Mouse (Mus musculus) midbrain, embryonic 10.5 days (tissue): ENCODE measurements around the gene Osbp. TPM values are rescaled to one million over a fixed set of nuclear protein-coding genes. Genes with fewer than 3 reads are reported as not detected.

Experiments
- DNase-seq: peaks from one replicate; pipeline ENCODE4 v3.0.0-alpha.2; 2017; ENCODE audit warnings: low spot score
- H3K27ac ChIP-seq: fragments of 300-500 bp; sonication (generic); replicated peaks from 2 replicates; pipeline ENCODE4 v1.5.1; 2016; ENCODE audit warnings: mild to moderate bottlenecking
- H3K27me3 ChIP-seq: fragments of 300-500 bp; sonication (generic); 2 replicates; pipeline ENCODE4 v1.6.1; 2016; ENCODE audit warnings: low read depth, mild to moderate bottlenecking; ENCODE audit not compliant: poor library complexity, severe bottlenecking
- H3K36me3 ChIP-seq: fragments of 300-500 bp; sonication (generic); 2 replicates; pipeline ENCODE4 v1.6.1; 2016; ENCODE audit warnings: mild to moderate bottlenecking, moderate library complexity
- H3K4me1 ChIP-seq: fragments of 300-500 bp; sonication (generic); 2 replicates; pipeline ENCODE4 v1.6.1; 2016
- H3K4me3 ChIP-seq: fragments of 300-500 bp; sonication (generic); 2 replicates; pipeline ENCODE4 v1.5.1; 2016; ENCODE audit warnings: mild to moderate bottlenecking, moderate library complexity
- H3K9me3 ChIP-seq: fragments of 300-500 bp; sonication (generic); replicated peaks from 2 replicates; pipeline ENCODE4 v1.6.1; 2016; ENCODE audit warnings: mild to moderate bottlenecking
- WGBS: fragments of 180-500 bp; shearing (Covaris S2); methylation state at CpG from one replicate; pipeline ENCODE4 v1.1.7; 2016; 5-methylcytosine and 5-hydroxymethylcytosine counted together
- polyA plus RNA-seq: library from polyadenylated mRNA; unstranded; fragments of >200 nt; fragmentation: Nextera tagmentation; extraction: Ambion mirVana; gene quantifications from 2 replicates; pipeline ENCODE4 v1.2.1, GENCODE M21; 2016

The Osbp gene
- polyA plus RNA-seq, 1 experiment from 2014 or later = 2.7 TPM

GRCm38 (mm10) chr19:12008410-12009380 is 43.0 kb downstream of the Osbp start:
- 19% methylated on average over 17 of the region's 17 CpGs for WGBS
- peak overlapping the region; percentile 67 for H3K4me3 ChIP-seq

DNA sequence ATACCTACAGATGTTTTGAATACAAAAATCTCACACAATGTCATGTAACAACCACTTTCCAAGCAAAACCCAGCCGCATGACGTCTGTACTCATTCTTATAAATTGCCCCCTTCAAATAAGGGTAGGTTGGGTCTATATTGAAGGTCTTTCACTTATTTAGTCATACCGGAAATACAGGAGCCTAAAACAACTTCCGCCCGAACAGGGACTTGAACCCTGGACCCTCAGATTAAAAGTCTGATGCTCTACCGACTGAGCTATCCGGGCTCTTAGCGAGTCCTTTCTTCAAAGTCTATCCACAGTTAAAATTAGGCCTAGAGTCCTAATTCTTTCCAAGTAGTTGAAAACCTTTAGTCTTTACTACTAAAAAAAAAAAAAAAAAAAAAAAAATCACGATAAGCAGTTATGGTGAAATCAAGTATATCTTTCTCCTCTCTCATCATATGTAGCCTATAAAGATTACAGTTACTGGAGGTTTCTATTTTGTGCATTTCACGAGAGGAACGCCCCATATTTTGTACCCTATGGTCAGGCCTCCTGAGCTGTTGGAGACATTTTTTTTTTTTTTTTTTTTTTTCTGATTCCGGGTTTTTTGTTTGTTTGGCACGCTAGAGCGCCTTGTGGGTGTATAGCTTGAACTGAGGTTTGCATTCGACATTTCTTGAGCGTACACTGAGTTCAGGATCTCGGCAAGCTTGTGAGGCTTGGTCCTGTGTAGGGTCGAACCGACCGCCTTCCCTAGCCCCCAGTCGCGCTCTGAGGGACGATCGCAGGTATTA is 44.0 kb downstream of the Osbp start:
- whole genome bisulfite sequencing = under 1% methylated on average over 24 of the region's 24 CpGs
- Histone ChIP-seq H3K36me3 (no peaks in the 10 kb centered on the region), H3K4me1 (peaks cover 31% of the 10 kb centered on the region), H3K27me3 (no peaks in the 10 kb centered on the region; the same call in 1 of the 2 replicates), H3K4me3 (peak overlapping the region; percentile 66), H3K9me3 (no peaks in the 10 kb centered on the region), H3K27ac (peak overlapping the region; percentile 93)
- peak; percentile 75 for DNase-seq

More at GRCm38 (mm10) chr19:12008410-12009380, 43.0 kb downstream of the Osbp start:
- Histone ChIP-seq H3K27me3 (no peaks in the 10 kb centered on the region; the same call in 1 of the 2 replicates), H3K4me1 (peaks cover 34% of the 10 kb centered on the region), H3K9me3 (no peaks in the 10 kb centered on the region), H3K27ac (no peak overlapping the region), H3K36me3 (no peaks in the 10 kb centered on the region)
- peak; percentile 30 for DNase-seq

GRCm38 (mm10) chr19:12010281-12010771 is 44.6 kb downstream of the Osbp start:
- Histone ChIP-seq H3K27me3 (no peaks in the 10 kb centered on the region; the same call in 1 of the 2 replicates), H3K4me3 (peak overlapping the region; percentile 66), H3K9me3 (no peaks in the 10 kb centered on the region), H3K36me3 (no peaks in the 10 kb centered on the region), H3K4me1 (peaks cover 26% of the 10 kb centered on the region), H3K27ac (peak overlapping the region; percentile 93)
- DNase-seq = peak; percentile 87
- WGBS = under 1% methylated on average over 24 of the region's 24 CpGs

- Histone ChIP-seq H3K4me1 (peaks cover 26% of the 10 kb centered on the region), H3K27ac (peak overlapping the region; percentile 93), H3K4me3 (peak overlapping the region; percentile 66), H3K27me3 (no peaks in the 10 kb centered on the region; the same call in 1 of the 2 replicates), H3K9me3 (no peaks in the 10 kb centered on the region), H3K36me3 (no peaks in the 10 kb centered on the region)
- WGBS = under 1% methylated on average over 26 of the region's 26 CpGs
- peak; percentile 71 for DNase-seq
Measured at GRCm38 (mm10) chr19:12010916-12011559, 45.3 kb downstream of the Osbp start.

DNA sequence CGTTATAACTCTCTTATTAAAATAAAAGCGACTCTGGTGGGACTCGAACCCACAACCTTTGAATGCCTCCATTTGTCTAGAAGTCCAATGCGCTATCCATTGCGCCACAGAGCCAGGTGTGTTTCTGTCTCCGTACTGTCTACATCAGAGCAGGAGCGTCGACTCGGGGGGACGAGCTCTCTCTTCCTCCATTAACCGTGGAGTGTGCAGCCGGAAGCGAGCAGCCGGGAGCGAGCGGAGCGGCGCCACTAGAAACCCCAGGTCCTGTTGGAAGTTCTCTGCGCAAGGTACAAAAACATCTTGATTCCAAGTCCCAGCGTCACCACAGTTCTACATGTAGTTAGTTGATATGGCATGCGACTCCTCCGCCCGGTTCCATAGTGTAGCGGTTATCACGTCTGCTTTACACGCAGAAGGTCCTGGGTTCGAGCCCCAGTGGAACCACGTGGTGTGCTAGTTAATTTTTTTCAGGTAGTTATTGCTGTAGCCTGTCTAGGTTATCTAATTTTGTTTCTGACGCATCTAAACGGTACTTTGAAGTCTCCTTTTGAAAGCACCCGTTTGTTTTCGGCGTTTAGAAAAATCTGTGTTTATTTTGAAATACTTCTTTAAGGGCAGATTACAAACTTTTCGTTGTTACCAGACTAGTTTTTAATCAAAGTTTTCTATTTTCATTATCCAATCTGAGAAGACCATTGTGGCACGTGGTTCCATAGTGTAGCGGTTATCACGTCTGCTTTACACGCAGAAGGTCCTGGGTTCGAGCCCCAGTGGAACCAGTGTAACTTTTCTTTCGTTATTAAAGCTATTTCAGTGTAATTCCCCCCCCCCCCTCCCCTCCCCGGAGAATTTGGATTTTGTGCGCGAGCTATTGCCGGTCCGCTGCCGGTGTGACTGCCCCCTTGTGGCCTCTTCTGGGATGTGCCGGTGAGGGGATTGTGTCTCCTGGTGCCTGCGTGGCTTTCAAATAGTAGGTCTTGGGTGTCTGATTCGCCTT is 46.1 kb downstream of the Osbp start:
- peak overlapping the region; percentile 93 for H3K27ac ChIP-seq
- no peaks in the 10 kb centered on the region for H3K36me3 ChIP-seq
- no peaks in the 10 kb centered on the region for H3K9me3 ChIP-seq
- peak; percentile 94 for DNase-seq
- H3K27me3 ChIP-seq = no peaks in the 10 kb centered on the region; the same call in 1 of the 2 replicates
- peak overlapping the region; percentile 66 for H3K4me3 ChIP-seq
- peaks cover 22% of the 10 kb centered on the region for H3K4me1 ChIP-seq
- WGBS = under 1% methylated on average over 49 of the region's 49 CpGs

- Histone ChIP-seq H3K27me3 (no peaks in the 10 kb centered on the region), H3K4me3 (peak overlapping the region; percentile 66), H3K36me3 (no peaks in the 10 kb centered on the region), H3K9me3 (no peaks in the 10 kb centered on the region), H3K27ac (peak overlapping the region; percentile 77), H3K4me1 (peaks cover 14% of the 10 kb centered on the region)
- 1% methylated on average over 10 of the region's 10 CpGs for WGBS
- DNase-seq = no peak
Measured at GRCm38 (mm10) chr19:12012615-12013014, 46.9 kb downstream of the Osbp start.

- no peaks in the 10 kb centered on the region for H3K9me3 ChIP-seq
- peak; percentile 45 for DNase-seq
- H3K27ac ChIP-seq = peak overlapping the region; percentile 77
- peak overlapping the region; percentile 66 for H3K4me3 ChIP-seq
- no peaks in the 10 kb centered on the region for H3K36me3 ChIP-seq
- WGBS = 1% methylated on average over 12 of the region's 12 CpGs
- H3K27me3 ChIP-seq = no peaks in the 10 kb centered on the region
- H3K4me1 ChIP-seq = peaks cover 9% of the 10 kb centered on the region; the same call in 1 of the 2 replicates
Measured at GRCm38 (mm10) chr19:12013228-12013627, 47.5 kb downstream of the Osbp start.

DNA sequence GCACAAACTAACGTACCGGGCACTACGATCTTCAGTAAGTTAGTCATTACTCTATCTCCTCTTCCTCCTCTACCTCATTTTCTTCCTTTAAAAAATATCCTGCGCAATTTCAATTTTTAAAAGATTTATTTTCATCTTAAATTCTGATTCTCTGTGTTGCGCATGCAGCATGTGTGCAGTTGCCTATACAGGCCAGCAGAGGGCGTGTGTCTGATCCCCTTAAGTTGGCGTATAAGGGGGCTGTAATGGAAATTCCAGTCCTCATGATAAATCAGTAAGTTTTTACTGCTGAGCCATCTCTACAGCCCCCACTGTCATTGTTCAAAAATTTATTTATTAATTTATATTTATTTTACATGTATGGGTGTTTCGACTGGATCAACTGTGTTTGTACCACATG is 50.0 kb downstream of the Osbp start:
- WGBS = 72% methylated on average over 8 of the region's 8 CpGs
- DNase-seq = no peak
- no peaks in the 10 kb centered on the region for H3K27me3 ChIP-seq
- H3K4me3 ChIP-seq = no peak overlapping the region
- H3K9me3 ChIP-seq = no peaks in the 10 kb centered on the region
- no peak overlapping the region for H3K27ac ChIP-seq
- H3K4me1 ChIP-seq = peaks cover 9% of the 10 kb centered on the region
- no peaks in the 10 kb centered on the region for H3K36me3 ChIP-seq

- no peak overlapping the region for H3K4me3 ChIP-seq
- peaks cover 9% of the 10 kb centered on the region for H3K4me1 ChIP-seq
- no peak overlapping the region for H3K27ac ChIP-seq
- 67% methylated on average over 4 of the region's 4 CpGs for WGBS
- H3K27me3 ChIP-seq = no peaks in the 10 kb centered on the region
- no peaks in the 10 kb centered on the region for H3K36me3 ChIP-seq
- DNase-seq = no peak
- no peaks in the 10 kb centered on the region for H3K9me3 ChIP-seq
Measured at GRCm38 (mm10) chr19:12016192-12016591, 50.5 kb downstream of the Osbp start.

- no peaks in the 10 kb centered on the region for H3K9me3 ChIP-seq
- DNase-seq = no peak
- WGBS = 85% methylated on average over 4 of the region's 4 CpGs
- H3K36me3 ChIP-seq = no peaks in the 10 kb centered on the region
- no peak overlapping the region for H3K27ac ChIP-seq
- peaks cover 2% of the 10 kb centered on the region for H3K4me1 ChIP-seq
- no peaks in the 10 kb centered on the region for H3K27me3 ChIP-seq
- no peak overlapping the region for H3K4me3 ChIP-seq
Measured at GRCm38 (mm10) chr19:12024149-12024548, 58.4 kb downstream of the Osbp start.

DNA sequence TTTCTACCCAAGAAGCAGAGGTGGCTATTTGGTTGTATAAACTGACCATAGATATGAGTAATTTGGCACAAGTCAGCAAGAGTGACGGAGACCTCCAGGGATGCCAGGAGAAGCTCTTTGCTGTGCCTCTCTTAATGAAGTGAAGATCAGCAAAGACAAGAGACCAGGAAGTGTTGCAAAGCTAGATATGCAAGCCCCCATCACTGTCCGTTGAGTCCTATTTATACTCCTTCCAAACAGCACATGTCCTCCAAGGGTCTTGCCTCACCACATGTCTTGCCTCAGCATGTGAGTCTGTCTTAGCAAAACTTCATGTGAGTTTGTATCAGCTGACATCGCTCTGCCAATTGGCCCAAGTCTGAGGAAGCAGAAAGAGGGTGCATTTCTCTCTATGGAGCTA is 59.6 kb downstream of the Osbp start:
- Histone ChIP-seq H3K9me3 (no peaks in the 10 kb centered on the region), H3K4me1 (no peaks in the 10 kb centered on the region), H3K27ac (no peak overlapping the region), H3K36me3 (no peaks in the 10 kb centered on the region), H3K4me3 (no peak overlapping the region), H3K27me3 (no peaks in the 10 kb centered on the region)
- no peak for DNase-seq
- WGBS = 87% methylated on average over 3 of the region's 3 CpGs
